Mouse (Mus musculus) forebrain, embryonic 11.5 days (tissue): Measurements from ENCODE around the gene Pdzd8. TPM values are rescaled to one million over a fixed set of nuclear protein-coding genes. Genes with fewer than 3 reads are reported as not detected.

Experiments
- ATAC-seq: fragments of 200-750 bp; cut with Nextera tagmentation; replicated peaks from 2 replicates; pipeline ENCODE4 v1.8.0; 2017; ENCODE audit warnings: moderate TSS enrichment; ENCODE audit not compliant: low FRiP score
- DNase-seq: peaks from one replicate; pipeline ENCODE4 v3.0.0-alpha.2; 2017; ENCODE audit warnings: low spot score
- H3K27ac ChIP-seq: fragments of 300-500 bp; sonication (generic); 2 replicates; pipeline ENCODE4 v1.5.1; 2014; ENCODE audit warnings: low read depth, low read length
- H3K27me3 ChIP-seq: fragments of 300-500 bp; sonication (generic); 2 replicates; pipeline ENCODE4 v1.6.1; 2014; ENCODE audit warnings: mild to moderate bottlenecking, low read length, mixed read lengths; ENCODE audit not compliant: control insufficient read depth, insufficient read depth
- H3K36me3 ChIP-seq: fragments of 300-500 bp; sonication (generic); 2 replicates; pipeline ENCODE4 v1.6.1; 2014; ENCODE audit warnings: mild to moderate bottlenecking, low read length, moderate library complexity, mixed read lengths; ENCODE audit not compliant: control insufficient read depth, insufficient read depth
- H3K4me1 ChIP-seq: fragments of 300-500 bp; sonication (generic); replicated peaks from 2 replicates; pipeline ENCODE4 v1.6.1; 2014; ENCODE audit warnings: low read length, mixed read lengths; ENCODE audit not compliant: control insufficient read depth, insufficient read depth
- H3K4me2 ChIP-seq: fragments of 300-500 bp; sonication (generic); 2 replicates; pipeline ENCODE4 v1.6.1; 2014; ENCODE audit warnings: low read depth, mild to moderate bottlenecking, low read length, moderate library complexity, mixed read lengths; ENCODE audit not compliant: severe bottlenecking
- H3K4me3 ChIP-seq: fragments of 300-500 bp; sonication (generic); 2 replicates; pipeline ENCODE4 v1.5.1; 2014; ENCODE audit warnings: low read depth, low read length
- H3K9ac ChIP-seq: fragments of 300-500 bp; sonication (generic); 2 replicates; pipeline ENCODE4 v1.6.1; 2014; ENCODE audit warnings: low read length
- H3K9me3 ChIP-seq: fragments of 300-500 bp; sonication (generic); 2 replicates; pipeline ENCODE4 v1.6.1; 2016; ENCODE audit warnings: low read length, mixed read lengths; ENCODE audit not compliant: control insufficient read depth
- WGBS: fragments of 180-500 bp; shearing (Covaris S2); extraction: QIAGEN DNeasy Blood & Tissue Kit; methylation state at CpG from one replicate; pipeline ENCODE4 v1.1.7; 2014; 5-methylcytosine and 5-hydroxymethylcytosine counted together
- polyA plus RNA-seq: library from polyadenylated mRNA; unstranded; fragments of >200 nt; fragmentation: Nextera tagmentation; extraction: Ambion mirVana; gene quantifications from 2 replicates; pipeline ENCODE4 v1.2.1, GENCODE M21; 2014

Pdzd8 gene
- polyA plus RNA-seq, 1 experiment from 2014 or later: 18.8 TPM

- H3K4me1 ChIP-seq: no peaks in the 10 kb centered on the region
- H3K4me3 ChIP-seq: no peak overlapping the region
- 91% methylated on average over 7 of the region's 7 CpGs for WGBS
- H3K9me3 ChIP-seq: no peaks in the 10 kb centered on the region
- H3K27me3 ChIP-seq: no peaks in the 10 kb centered on the region
- no peak for ATAC-seq
- H3K9ac ChIP-seq: no peak overlapping the region
- DNase-seq: no peak
- H3K4me2 ChIP-seq: no peak overlapping the region
- no peak overlapping the region for H3K27ac ChIP-seq
- H3K36me3 ChIP-seq: no peaks in the 10 kb centered on the region
These were observed 69.2 kb downstream of the Pdzd8 start for GRCm38 (mm10) chr19:59276354-59276753.

DNA sequence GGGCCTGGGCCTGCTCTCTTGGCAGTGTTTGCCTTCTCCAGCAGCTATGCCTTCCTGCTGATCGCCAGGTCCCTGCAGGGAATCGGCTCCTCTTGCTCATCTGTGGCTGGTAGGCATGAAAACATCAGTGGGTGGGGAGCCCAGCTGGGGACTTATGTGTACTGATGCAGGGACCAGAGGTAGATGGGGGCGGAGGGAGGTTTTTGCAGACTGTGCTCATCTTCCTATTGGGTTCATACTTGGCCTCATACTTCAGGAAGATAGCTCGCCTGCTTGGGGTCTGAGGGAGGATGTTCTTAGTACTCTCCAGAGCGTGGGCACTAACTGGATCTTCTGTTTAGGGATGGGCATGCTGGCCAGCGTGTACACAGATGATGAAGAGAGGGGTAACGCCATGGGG lies 72.4 kb downstream of the Pdzd8 start:
- DNase-seq (peak; percentile 46), ATAC-seq (no peak)
- Histone ChIP-seq H3K9me3 (no peaks in the 10 kb centered on the region), H3K4me2 (no peak overlapping the region), H3K27ac (no peak overlapping the region), H3K36me3 (no peaks in the 10 kb centered on the region), H3K9ac (no peak overlapping the region), H3K27me3 (no peaks in the 10 kb centered on the region), H3K4me1 (no peaks in the 10 kb centered on the region), H3K4me3 (no peak overlapping the region)
- WGBS: 82% methylated on average over 7 of the region's 7 CpGs

GRCm38 (mm10) chr19:59267417-59267963 lies 78.1 kb downstream of the Pdzd8 start:
- ATAC-seq: no peak; the same call in 1 of the 2 replicates
- H3K9ac ChIP-seq: peak overlapping the region; percentile 14; the same call in 1 of the 2 replicates
- H3K27me3 ChIP-seq: no peaks in the 10 kb centered on the region
- no peaks in the 10 kb centered on the region for H3K36me3 ChIP-seq
- no peak overlapping the region for H3K4me3 ChIP-seq
- no peak overlapping the region for H3K4me2 ChIP-seq
- peaks cover 20% of the 10 kb centered on the region for H3K4me1 ChIP-seq
- no peak for DNase-seq
- 22% methylated on average over 5 of the region's 5 CpGs for WGBS
- peak overlapping the region; percentile 28 for H3K27ac ChIP-seq
- no peaks in the 10 kb centered on the region for H3K9me3 ChIP-seq

DNA sequence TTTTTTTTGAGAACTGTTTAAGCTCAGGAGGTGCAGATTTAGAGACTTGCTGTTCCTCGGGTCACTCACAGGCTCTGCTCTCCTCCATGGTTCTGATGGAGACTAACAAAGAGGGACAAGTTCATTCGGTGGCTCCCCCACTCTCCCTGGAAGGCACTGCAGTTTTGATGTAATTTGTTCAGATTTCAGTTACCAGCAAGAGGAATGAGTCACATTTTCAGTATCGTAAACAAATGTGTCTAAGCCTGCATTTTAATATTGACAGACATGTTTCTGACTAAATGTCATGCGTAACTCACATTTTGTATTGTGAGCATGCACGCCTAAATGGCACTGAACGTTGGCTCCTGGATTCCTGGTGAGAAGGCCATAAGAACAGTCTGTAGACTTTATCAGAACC lies 79.7 kb downstream of the Pdzd8 start:
- H3K9ac ChIP-seq: no peak overlapping the region
- WGBS: 67% methylated on average over 6 of the region's 6 CpGs
- H3K4me2 ChIP-seq: no peak overlapping the region

GRCm38 (mm10) chr19:59264838-59265532 lies 80.6 kb downstream of the Pdzd8 start:
- Histone ChIP-seq H3K4me2 (no peak overlapping the region), H3K4me1 (peaks cover 29% of the 10 kb centered on the region), H3K36me3 (no peaks in the 10 kb centered on the region), H3K9ac (no peak overlapping the region; the same call in 1 of the 2 replicates), H3K27me3 (peaks cover 15% of the 10 kb centered on the region), H3K4me3 (no peak overlapping the region), H3K9me3 (no peaks in the 10 kb centered on the region), H3K27ac (peak overlapping the region; percentile 59)
- 57% methylated on average over 9 of the region's 9 CpGs for WGBS
- ATAC-seq (peak; percentile 40), DNase-seq (no peak)

More for the DNA sequence above, 79.7 kb downstream of the Pdzd8 start:
- ATAC-seq (no peak), DNase-seq (no peak)
- Histone ChIP-seq H3K4me3 (no peak overlapping the region), H3K36me3 (no peaks in the 10 kb centered on the region), H3K9me3 (no peaks in the 10 kb centered on the region), H3K27me3 (peaks cover 9% of the 10 kb centered on the region), H3K4me1 (peaks cover 25% of the 10 kb centered on the region), H3K27ac (no peak overlapping the region)

- ATAC-seq: no peak
- no peak overlapping the region for H3K4me3 ChIP-seq
- WGBS: 93% methylated on average over 9 of the region's 9 CpGs
- H3K36me3 ChIP-seq: no peaks in the 10 kb centered on the region
- H3K9me3 ChIP-seq: no peaks in the 10 kb centered on the region
- no peak overlapping the region for H3K4me2 ChIP-seq
- H3K4me1 ChIP-seq: peaks cover 29% of the 10 kb centered on the region
- DNase-seq: no peak
- H3K27me3 ChIP-seq: peaks cover 15% of the 10 kb centered on the region
- H3K9ac ChIP-seq: no peak overlapping the region
- H3K27ac ChIP-seq: no peak overlapping the region
These were observed 82.4 kb downstream of the Pdzd8 start for GRCm38 (mm10) chr19:59263171-59263570.

GRCm38 (mm10) chr19:59261604-59262003 lies 84.0 kb downstream of the Pdzd8 start:
- Histone ChIP-seq H3K4me3 (peak overlapping the region; percentile 40), H3K9ac (no peak overlapping the region; the same call in 1 of the 2 replicates), H3K27ac (no peak overlapping the region), H3K36me3 (no peaks in the 10 kb centered on the region), H3K4me2 (peak overlapping the region; percentile 82), H3K27me3 (peaks cover 15% of the 10 kb centered on the region), H3K4me1 (peaks cover 22% of the 10 kb centered on the region), H3K9me3 (no peaks in the 10 kb centered on the region)
- WGBS: 50% methylated on average over 7 of the region's 7 CpGs
- ATAC-seq (no peak), DNase-seq (no peak)

- Histone ChIP-seq H3K4me2 (peak within 1 kb of the TSS; percentile 82), H3K9me3 (no peaks in the 10 kb centered on the region), H3K36me3 (no peaks in the 10 kb centered on the region), H3K27ac (no peak within 1 kb of the TSS), H3K27me3 (peaks cover 15% of the 10 kb centered on the region), H3K4me1 (peaks cover 17% of the 10 kb centered on the region), H3K9ac (peak within 1 kb of the TSS; percentile 4), H3K4me3 (peak within 1 kb of the TSS; percentile 40)
- under 1% methylated on average over 54 of the region's 55 CpGs for WGBS
- peak; percentile 77 for DNase-seq
- peak; percentile 79 for ATAC-seq
These were observed 84.7 kb downstream of the Pdzd8 start, which contains the start of gene Slc18a2 for GRCm38 (mm10) chr19:59260718-59261442. Gene Slc18a2, plus strand, starts transcription at chr19:59260896.
